Mouse (Mus musculus) liver, adult 2 months (tissue): ENCODE data around the gene Sox13.

ENCODE experiments used
- CTCF ChIP-seq: fragments of 200-500 bp; IDR thresholded peaks from 2 replicates; pipeline ENCODE4 v1.5.1; 2011; ENCODE audit warnings: low read depth, low read length, control low read depth
- POLR2A ChIP-seq: fragments of 200-500 bp; IDR thresholded peaks from 2 replicates; pipeline ENCODE4 v1.6.1; 2011; ENCODE audit warnings: low read length, control low read depth; ENCODE audit not compliant: insufficient read depth; ENCODE audit errors: extremely low read depth

GRCm38 (mm10) chr1:133415086-133415485 lies 9.1 kb downstream of the Sox13 start:
- TF ChIP-seq CTCF (no peak), POLR2A (no peak)
